Mouse (Mus musculus): ENCODE data around the gene Lix1l.
"Not testable (repeated sequence)": the region's sequence is repeated elsewhere in the genome, so short reads cannot be mapped to it uniquely, and the experiment has no call there.

DNA sequence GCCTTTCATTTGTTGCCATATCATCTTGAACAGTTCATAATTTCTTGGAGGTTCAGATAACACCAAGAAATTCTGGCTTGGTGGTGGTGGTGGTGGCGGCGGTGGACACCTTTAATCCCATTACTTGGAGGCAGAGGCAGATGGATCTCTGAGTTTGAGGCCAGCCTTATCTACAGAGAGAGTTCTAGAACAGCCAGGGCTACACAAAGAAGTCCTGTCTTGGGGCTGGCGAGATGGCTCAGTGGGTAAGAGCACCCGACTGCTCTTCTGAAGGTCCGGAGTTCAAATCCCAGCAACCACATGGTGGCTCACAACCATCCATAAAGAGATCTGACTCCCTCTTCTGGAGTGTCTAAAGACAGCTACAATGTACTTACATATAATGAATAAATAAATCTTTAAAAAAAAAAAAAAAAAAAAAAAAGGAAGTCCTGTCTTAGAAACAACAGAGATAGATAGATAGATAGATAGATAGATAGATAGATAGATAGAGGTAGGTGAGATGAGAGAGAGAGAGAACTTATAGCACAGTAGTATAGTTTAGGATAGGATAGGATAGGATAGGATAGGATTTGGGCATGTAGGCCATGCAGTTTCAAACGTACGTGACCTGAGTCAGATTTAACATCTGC lies 64.9 kb downstream of the Lix1l start:
- TF ChIP-seq EP300, CTCF (IDR thresholded peaks at IDR 0.05; ENCODE audit: low read depth): not testable (repeated sequence)
